Mouse (Mus musculus): ENCODE measurements around the gene Fgr. TPM values are rescaled to one million over a fixed set of nuclear protein-coding genes. Genes with fewer than 3 reads are reported as not detected.

The Fgr gene
- polyA plus RNA-seq, 1 experiment = not detected

DNA sequence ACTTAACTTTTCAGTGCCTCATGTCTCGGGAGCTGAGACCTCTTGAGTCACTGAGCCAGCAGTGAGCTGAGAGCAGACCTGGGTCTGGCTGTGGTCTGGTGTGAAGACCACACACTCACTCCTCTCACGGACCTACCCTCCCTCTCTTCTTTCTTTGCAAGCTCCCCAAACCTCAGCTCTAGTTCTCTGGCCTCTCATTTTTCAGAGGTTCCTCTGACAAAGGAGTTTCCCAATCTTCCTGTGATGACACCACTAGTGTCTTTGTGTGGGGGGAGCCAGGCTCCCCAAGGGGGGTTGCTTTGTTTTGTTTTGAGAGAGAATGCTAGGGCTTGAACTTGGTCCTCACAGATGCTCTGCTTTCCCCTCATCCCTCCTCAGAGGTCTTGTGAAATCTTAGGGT is 22.9 kb upstream of the Fgr start:
- no peak for TF ChIP-seq GATA1 (IDR thresholded peaks at IDR 0.05; ENCODE audit: low read length)

- no peak for TF ChIP-seq GATA1 (IDR thresholded peaks at IDR 0.05; ENCODE audit: low read length)
Observed at GRCm38 (mm10) chr4:132954530-132955394, 19.1 kb upstream of the Fgr start.

DNA sequence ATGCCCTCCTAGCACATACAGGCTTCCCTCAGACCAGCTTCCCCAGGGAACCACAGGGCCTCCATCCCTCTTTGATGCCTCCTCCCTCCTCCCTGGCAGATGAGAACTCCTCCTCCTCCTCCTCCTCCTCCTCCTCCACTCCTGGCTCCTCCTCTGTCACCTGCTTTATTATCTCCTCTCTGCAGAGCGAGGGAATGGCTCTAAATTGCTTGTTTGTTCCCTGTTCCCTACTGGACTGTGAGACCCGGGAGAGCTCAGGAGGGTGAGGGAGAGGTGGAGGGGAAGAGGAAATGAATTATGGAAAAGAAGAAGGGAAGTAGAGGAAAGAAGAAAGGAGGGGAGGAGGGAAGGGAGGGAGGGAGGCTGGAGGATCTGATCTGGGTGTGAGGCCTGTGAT is 18.5 kb upstream of the Fgr start:
- no peak for TF ChIP-seq GATA1 (IDR thresholded peaks at IDR 0.05; ENCODE audit: low read length)

- TF ChIP-seq GATA1 (IDR thresholded peaks at IDR 0.05; ENCODE audit: low read length) = no peak
Observed at GRCm38 (mm10) chr4:132958741-132959678, 14.9 kb upstream of the Fgr start.

DNA sequence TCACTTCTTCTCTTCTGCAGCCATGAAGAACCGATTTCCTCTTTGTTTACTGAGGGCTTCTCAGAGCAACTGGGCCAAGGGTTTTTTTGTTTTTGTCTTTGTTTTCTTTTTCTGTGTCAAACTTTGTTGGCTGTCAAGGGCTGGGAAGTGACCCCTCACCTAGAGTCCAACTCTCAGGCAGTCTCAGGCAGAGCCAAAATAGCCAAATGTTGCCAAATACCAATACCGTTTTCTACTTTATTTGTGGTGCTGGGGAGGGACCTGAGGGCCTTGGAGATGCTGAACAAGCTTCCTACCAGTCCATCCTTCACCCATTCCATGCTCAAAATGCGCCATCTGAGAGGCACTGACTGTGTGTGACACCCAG is 14.2 kb upstream of the Fgr start:
- no peak for TF ChIP-seq GATA1 (IDR thresholded peaks at IDR 0.05; ENCODE audit: low read length)

DNA sequence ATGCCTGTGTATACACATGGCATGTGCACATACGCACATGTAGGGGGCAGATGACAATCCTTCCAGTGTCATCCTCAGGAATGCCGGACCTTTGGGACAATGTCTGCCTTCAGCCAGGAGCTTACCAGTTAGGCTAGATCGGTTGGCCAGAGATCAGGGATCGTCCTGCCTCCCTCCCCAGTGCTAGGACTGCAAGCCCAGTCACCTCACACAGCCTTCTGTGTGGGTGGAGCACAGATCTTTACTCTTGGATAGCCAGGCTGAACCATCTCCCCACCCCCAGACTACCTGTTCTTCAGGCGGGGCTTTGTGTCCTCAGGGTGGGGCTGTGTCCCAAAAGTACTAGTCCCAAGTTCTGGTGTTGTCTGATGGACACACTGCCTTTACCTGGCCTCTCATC is 13.6 kb upstream of the Fgr start:
- no peak for TF ChIP-seq GATA1 (IDR thresholded peaks at IDR 0.05; ENCODE audit: low read length)

- no peak for TF ChIP-seq GATA1 (IDR thresholded peaks at IDR 0.05; ENCODE audit: low read length)
Observed at GRCm38 (mm10) chr4:132960864-132961639, 12.8 kb upstream of the Fgr start.

DNA sequence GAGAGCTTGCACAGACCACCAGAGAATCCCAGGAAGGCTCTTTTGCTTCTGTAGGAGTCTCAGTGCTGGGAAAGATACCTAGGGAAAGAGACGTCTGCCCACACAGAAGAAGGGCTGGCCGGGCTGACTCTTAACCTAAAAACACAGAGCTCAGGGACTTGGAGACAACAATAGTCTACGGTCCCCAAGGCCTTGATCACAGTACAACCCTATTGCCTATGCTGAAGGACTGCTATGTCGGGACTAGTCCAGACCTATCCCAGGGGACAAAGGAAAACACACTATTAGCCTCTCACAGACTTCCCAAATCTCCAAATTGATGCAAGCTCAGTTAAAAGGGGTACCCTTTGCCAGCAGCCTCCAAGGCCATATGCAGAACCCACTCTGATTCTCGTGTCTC is 12.0 kb upstream of the Fgr start:
- no peak for TF ChIP-seq GATA1 (IDR thresholded peaks at IDR 0.05; ENCODE audit: low read length)

- TF ChIP-seq GATA1 (IDR thresholded peaks at IDR 0.05; ENCODE audit: low read length) = no peak
Observed at GRCm38 (mm10) chr4:132962628-132963027, 11.3 kb upstream of the Fgr start.

DNA sequence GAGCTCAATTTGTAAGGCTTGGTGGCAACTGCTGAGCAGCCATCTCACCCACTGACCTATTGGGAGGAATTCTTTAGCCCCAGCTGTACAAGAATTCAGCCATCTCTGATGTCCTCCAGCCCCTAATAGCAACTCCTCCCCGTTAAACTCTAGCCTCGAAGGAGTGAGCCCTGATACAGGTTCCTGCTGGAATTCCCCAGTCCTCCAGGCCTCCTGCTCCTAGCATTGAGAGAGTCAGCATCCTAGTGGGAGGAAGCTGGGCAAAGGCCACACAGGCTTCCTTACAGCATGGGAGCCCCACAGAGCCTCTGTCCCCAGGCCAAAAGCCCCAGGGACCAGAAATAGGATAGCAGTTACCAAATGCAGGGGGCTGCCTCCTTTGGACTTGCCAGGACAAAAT is 10.5 kb upstream of the Fgr start:
- no peak for TF ChIP-seq GATA1 (IDR thresholded peaks at IDR 0.05; ENCODE audit: low read length)

DNA sequence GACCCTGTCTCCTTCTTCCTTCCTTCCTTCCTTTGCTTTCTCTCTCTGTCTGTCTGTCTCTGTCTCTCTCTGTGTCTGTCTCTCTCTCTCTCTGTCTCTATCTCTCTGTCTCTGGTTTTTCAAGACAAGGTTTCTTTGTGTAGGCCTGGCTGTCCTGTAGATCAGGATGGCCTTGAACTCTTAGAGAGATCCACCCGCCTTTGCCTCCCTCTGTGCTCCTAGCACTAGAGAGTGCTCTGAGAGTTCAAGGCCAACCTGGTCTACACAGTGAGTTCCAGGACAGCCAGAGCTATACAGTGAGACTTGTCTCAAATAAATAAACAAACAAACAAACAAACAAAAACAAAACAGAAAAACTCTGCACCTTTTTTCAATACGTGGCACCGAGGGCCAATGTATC is 9.8 kb upstream of the Fgr start:
- TF ChIP-seq GATA1 (IDR thresholded peaks at IDR 0.05; ENCODE audit: low read length) = no peak

GRCm38 (mm10) chr4:132964473-132964872 is 9.4 kb upstream of the Fgr start:
- TF ChIP-seq GATA1 (IDR thresholded peaks at IDR 0.05; ENCODE audit: low read length) = no peak

- no peak for TF ChIP-seq GATA1 (IDR thresholded peaks at IDR 0.05; ENCODE audit: low read length)
Observed at GRCm38 (mm10) chr4:132968105-132968938, 5.6 kb upstream of the Fgr start.

- TF ChIP-seq GATA1 (IDR thresholded peaks at IDR 0.05; ENCODE audit: low read length) = no peak
Observed at GRCm38 (mm10) chr4:132971601-132972000, 2.3 kb upstream of the Fgr start.

DNA sequence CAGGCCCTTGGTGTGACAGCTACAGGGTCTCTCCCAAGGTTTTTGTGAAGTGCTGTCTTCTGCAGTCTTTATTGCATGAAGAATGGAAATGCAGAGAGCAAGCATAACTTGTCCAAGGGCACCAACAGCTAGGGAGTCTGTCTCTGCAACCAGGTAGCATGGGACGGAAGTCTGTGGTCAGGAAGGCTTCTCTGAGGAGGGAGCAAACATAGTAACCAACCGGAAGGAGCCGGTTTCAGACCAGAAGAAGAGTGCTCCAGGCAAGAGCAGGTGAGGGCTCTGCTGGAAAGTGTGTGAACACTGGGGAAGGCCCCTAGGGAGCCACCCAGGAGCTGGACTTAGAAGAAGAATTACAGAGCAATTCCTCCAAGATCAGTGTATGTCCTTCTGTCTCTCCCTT is 1.8 kb upstream of the Fgr start:
- TF ChIP-seq GATA1 (IDR thresholded peaks at IDR 0.05; ENCODE audit: low read length) = no peak

Measured in G1E-ER4 (cell line).